Mouse (Mus musculus) Patski (cell line): ENCODE measurements at regions not wholly inside any gene's neighbourhood (a gene's known extent, or its start where the extent isn't known, plus 50 kb on each side); places are given as distances from the start of the nearest gene placed in this dataset.
"Not testable (repeated sequence)": the region's sequence is repeated elsewhere in the genome, so short reads cannot be mapped to it uniquely, and the experiment has no call there.

Source experiments
- ATAC-seq: fragments of 100-300 bp; one replicate; pipeline ENCODE4 v1.8.0; 2021
- CTCF ChIA-PET: fragments of 350-600 bp; sonication (Branson Sonifier 250); formaldehyde crosslinking; loops from one replicate; lab custom pipeline; 2022; ENCODE audit warnings: inconsistent platforms; lab: Charles Lee
- POLR2A ChIA-PET: fragments of 350-600 bp; sonication (Branson Sonifier 250); formaldehyde crosslinking; loops from one replicate; lab custom pipeline; 2022; ENCODE audit warnings: antibody characterized with exemption, inconsistent platforms; lab: Charles Lee
- DNase-seq: peaks from one replicate; pipeline ENCODE4 v3.0.0-alpha.2; 2011; ENCODE audit warnings: low read depth, low spot score
- H3K27me3 ChIP-seq: fragments of 371-371 bp; one replicate; pipeline ENCODE4 v1.5.1; 2021
- CTCF ChIP-seq: fragments of 100-300 bp; IDR thresholded peaks from one replicate; pipeline ENCODE4 v1.5.1; 2021
- in situ Hi-C: fragments of 300-500 bp; cut with MboI; formaldehyde crosslinking; loops from 3 replicates; pipeline ENCODE4 v1.11.1; 2018; ENCODE audit warnings: low pct_unique_long_range_greater_than_20kb, mixed read lengths

DNA sequence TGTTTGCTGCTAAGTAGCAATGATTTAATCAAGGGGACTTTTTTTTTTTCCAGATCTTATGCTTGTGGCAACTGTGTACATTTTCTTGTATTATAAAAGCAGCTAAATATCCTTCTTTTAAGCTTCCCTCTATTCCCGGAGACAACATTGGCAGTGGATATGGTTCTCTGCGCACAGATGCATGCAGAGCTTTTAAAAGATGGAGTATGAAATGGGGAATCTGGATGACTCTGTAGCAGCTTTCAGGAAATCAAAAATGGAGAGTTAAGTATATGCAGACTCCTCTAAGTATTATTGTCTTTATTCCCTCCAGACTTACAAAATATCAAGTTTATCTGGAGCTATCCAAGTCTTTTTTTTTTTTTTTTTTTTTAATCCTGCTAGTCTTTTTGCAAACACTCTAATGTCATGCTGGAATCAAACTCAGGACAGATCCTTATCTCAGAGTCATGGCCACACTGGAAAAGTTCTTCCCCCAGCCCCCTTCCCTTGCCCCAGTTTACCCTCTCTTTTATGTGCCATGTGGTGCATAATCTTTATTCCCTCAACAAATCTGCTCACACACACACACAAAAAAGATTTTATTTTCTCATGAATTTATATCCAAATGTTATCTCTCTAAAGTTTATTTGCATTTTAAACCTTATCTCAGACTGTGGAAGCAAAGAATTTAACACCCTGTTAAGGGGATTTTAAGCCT, 1080.3 kb upstream of the Cdh6 start:
- H3K27me3 ChIP-seq, result peaks cover 4% of the 10 kb centered on the region
- no peak for TF ChIP-seq CTCF
- DNase-seq, result no peak
- in situ Hi-C loops, result no loop called here
- CTCF ChIA-PET, result no interaction called here
- ATAC-seq, result no peak
- POLR2A ChIA-PET, result no interaction called here

DNA sequence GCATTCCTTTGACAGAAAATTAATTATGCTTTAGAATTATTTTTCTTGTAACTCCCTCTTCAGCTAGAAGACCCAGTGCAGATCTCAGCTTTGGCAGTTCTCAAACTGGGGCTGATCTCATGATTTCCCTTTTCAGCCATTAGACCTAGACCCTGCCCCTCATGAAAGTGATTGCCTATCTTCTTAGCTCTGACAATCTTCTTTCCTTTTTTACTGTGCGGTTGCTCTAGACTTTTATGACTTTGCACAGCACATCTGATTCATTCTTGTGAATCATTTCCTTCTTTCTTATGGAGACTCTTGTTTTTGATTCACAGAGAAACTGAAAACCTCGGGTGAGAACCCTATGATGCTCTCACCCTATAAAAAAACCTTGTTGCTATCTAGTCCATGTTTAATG, 1078.3 kb upstream of the Cdh6 start:
- no peak for TF ChIP-seq CTCF
- peaks cover 4% of the 10 kb centered on the region for H3K27me3 ChIP-seq
- DNase-seq (no peak), ATAC-seq (no peak)
- in situ Hi-C loops, result no loop called here
- ChIA-PET CTCF (no interaction called here), POLR2A (no interaction called here)

- ChIA-PET POLR2A (no interaction called here), CTCF (no interaction called here)
- in situ Hi-C loops, result no loop called here
- ATAC-seq, result no peak
- no peak for TF ChIP-seq CTCF
- DNase-seq, result no peak
- H3K27me3 ChIP-seq, result no peaks in the 10 kb centered on the region
These were observed 1041.8 kb upstream of the Cdh6 start for GRCm38 (mm10) chr15:14215236-14215635.

DNA sequence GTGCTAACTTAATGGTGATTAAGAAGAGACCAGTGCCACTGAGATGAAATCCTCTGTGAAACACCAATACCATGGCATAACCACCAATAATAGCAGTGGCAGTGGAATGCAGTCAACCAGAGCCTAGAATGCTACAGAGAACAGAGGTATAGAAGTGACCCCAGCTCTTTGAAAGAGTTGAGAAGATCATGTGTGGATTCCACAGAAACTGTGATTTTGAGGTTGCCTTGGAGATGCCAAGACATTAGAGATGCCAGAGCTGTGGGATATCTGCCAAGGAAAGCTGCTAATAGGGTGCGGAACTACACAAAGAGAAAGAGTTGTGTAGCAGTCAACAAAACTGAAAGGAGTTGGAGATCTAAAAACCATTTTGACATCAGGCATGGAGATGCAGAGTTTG, 1041.3 kb upstream of the Cdh6 start:
- no peak for TF ChIP-seq CTCF
- H3K27me3 ChIP-seq, result no peaks in the 10 kb centered on the region
- DNase-seq (no peak), ATAC-seq (no peak)
- POLR2A ChIA-PET, result no interaction called here
- in situ Hi-C loops, result no loop called here
- CTCF ChIA-PET, result no interaction called here

- no peaks in the 10 kb centered on the region for H3K27me3 ChIP-seq
- ATAC-seq (no peak), DNase-seq (no peak)
- CTCF ChIA-PET, result no interaction called here
- POLR2A ChIA-PET, result no interaction called here
- in situ Hi-C loops, result no loop called here
- no peak for TF ChIP-seq CTCF
These were observed 1004.0 kb upstream of the Cdh6 start for GRCm38 (mm10) chr15:14177523-14177922.

GRCm38 (mm10) chr15:14137402-14137801, 963.9 kb upstream of the Cdh6 start:
- in situ Hi-C loops, result no loop called here
- no peak for ATAC-seq
- no peaks in the 10 kb centered on the region for H3K27me3 ChIP-seq
- no peak for TF ChIP-seq CTCF
- POLR2A ChIA-PET, result no interaction called here
- no peak for DNase-seq
- CTCF ChIA-PET, result no interaction called here

GRCm38 (mm10) chr15:14123829-14124228, 950.4 kb upstream of the Cdh6 start:
- no peak for ATAC-seq
- ChIA-PET POLR2A (no interaction called here), CTCF (no interaction called here)
- in situ Hi-C loops, result no loop called here
- no peak for TF ChIP-seq CTCF
- no peaks in the 10 kb centered on the region for H3K27me3 ChIP-seq
- no peak for DNase-seq

DNA sequence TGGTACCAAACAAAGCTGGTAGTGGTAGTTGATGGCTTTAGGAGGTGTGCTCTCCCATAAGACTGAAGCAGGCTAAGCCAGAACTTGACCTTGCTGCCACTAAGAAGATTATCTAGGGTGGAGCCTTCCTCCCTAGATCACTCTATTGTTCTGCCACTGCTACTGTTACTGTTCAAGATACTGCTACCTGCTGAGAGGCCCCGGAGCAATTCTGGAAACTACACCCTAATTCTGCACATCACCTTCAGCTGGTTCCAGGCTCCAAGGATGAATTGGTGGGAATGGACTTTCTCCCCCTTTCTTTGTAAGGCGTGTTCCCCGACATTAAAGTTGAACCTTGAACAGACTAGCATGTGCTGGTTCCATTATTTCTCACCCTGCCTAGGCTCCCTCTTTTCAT, 944.8 kb upstream of the Cdh6 start:
- in situ Hi-C loops, CTCF ChIA-PET, ATAC-seq, POLR2A ChIA-PET, DNase-seq, H3K27me3 ChIP-seq: not testable (repeated sequence)

- no peak for TF ChIP-seq CTCF
- POLR2A ChIA-PET, result no interaction called here
- CTCF ChIA-PET, result no interaction called here
- no peaks in the 10 kb centered on the region for H3K27me3 ChIP-seq
- DNase-seq, result no peak
- in situ Hi-C loops, result no loop called here
- ATAC-seq, result no peak
These were observed 928.3 kb upstream of the Cdh6 start for GRCm38 (mm10) chr15:14101757-14102156.

DNA sequence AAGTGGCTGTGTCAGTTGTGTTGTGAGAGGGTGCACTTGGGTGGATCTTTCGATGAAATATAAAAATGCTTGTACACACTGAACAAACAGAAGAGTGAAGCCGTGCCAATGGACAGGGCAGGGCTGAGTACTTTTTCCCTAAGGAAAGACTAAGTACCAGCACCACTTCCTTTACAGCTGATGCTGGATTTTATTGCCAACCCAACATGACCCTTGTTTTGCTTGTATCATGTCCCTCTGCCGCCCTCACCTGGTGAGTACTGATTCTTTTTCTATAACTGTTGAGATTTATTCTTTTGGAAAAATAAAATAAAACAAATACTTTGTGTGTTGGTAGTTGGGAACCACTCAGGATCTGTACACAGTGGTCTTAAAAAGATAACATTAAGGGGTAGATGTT, 878.4 kb upstream of the Cdh6 start:
- POLR2A ChIA-PET, result no interaction called here
- TF ChIP-seq CTCF, result peak; percentile 53
- CTCF ChIA-PET, result interaction anchor here (1.0 to 1.4 kb wide), 2 partner anchors 9 to 1141 kb away, joined by 3 read pairs; no protein-coding TSS in a partner anchor
- in situ Hi-C loops, result loop anchor here (10.0 kb wide), 1 partner anchor 1137 kb away; no protein-coding TSS in a partner anchor
- peaks cover 27% of the 10 kb centered on the region for H3K27me3 ChIP-seq
- ATAC-seq, result peak; percentile 57
- no peak for DNase-seq
